Mouse (Mus musculus) midbrain, postnatal 0 days (tissue): ENCODE data around the gene Nek9. TPM values are rescaled to one million over a fixed set of nuclear protein-coding genes. Genes with fewer than 3 reads are reported as not detected.

Experiments
- ATAC-seq: fragments of 200-750 bp; cut with Nextera tagmentation; 2 replicates; pipeline ENCODE4 v1.8.0; 2017; ENCODE audit warnings: moderate number of reproducible peaks, mild to moderate bottlenecking, moderate TSS enrichment, moderate library complexity; ENCODE audit not compliant: low FRiP score
- DNase-seq: peaks from one replicate; pipeline ENCODE4 v3.0.0-alpha.2; 2015; ENCODE audit warnings: low spot score
- H3K27ac ChIP-seq: fragments of 300-500 bp; sonication (generic); 2 replicates; pipeline ENCODE4 v1.5.1; 2014; ENCODE audit warnings: low read depth, mild to moderate bottlenecking, low read length, mixed read lengths
- H3K27me3 ChIP-seq: fragments of 300-500 bp; sonication (generic); 2 replicates; pipeline ENCODE4 v1.6.1; 2014; ENCODE audit warnings: low read length, control low read depth, mixed read lengths; ENCODE audit not compliant: insufficient read depth
- H3K36me3 ChIP-seq: fragments of 300-500 bp; sonication (generic); 2 replicates; pipeline ENCODE4 v1.6.1; 2014; ENCODE audit warnings: low read length, control low read depth, mixed read lengths; ENCODE audit not compliant: insufficient read depth
- H3K4me1 ChIP-seq: fragments of 300-500 bp; sonication (generic); 2 replicates; pipeline ENCODE4 v1.6.1; 2014; ENCODE audit warnings: mild to moderate bottlenecking, control low read depth, antibody characterized with exemption, low read length, mixed read lengths; ENCODE audit not compliant: insufficient read depth
- H3K4me2 ChIP-seq: fragments of 300-500 bp; sonication (generic); 2 replicates; pipeline ENCODE4 v1.6.1; 2014; ENCODE audit warnings: low read depth, mild to moderate bottlenecking, low read length, mixed read lengths; ENCODE audit not compliant: poor library complexity, severe bottlenecking
- H3K4me3 ChIP-seq: fragments of 300-500 bp; sonication (generic); 2 replicates; pipeline ENCODE4 v1.5.1; 2014; ENCODE audit warnings: low read depth, mild to moderate bottlenecking, low read length, moderate library complexity
- H3K9ac ChIP-seq: fragments of 300-500 bp; sonication (generic); replicated peaks from 2 replicates; pipeline ENCODE4 v1.6.1; 2014; ENCODE audit warnings: mild to moderate bottlenecking, low read length, moderate library complexity, mixed read lengths; ENCODE audit not compliant: poor library complexity, severe bottlenecking
- H3K9me3 ChIP-seq: fragments of 300-500 bp; sonication (generic); 2 replicates; pipeline ENCODE4 v1.6.1; 2016; ENCODE audit warnings: low read length, control low read depth
- CTCF ChIP-seq: IDR thresholded peaks from 2 replicates; pipeline ENCODE4 v1.5.1; 2016; ENCODE audit warnings: antibody characterized with exemption, mild to moderate bottlenecking
- WGBS: fragments of 180-500 bp; shearing (Covaris S2); extraction: QIAGEN DNeasy Blood & Tissue Kit; methylation state at CpG from one replicate; pipeline ENCODE4 v1.1.7; 2014; 5-methylcytosine and 5-hydroxymethylcytosine counted together
- polyA plus RNA-seq: library from polyadenylated mRNA; unstranded; fragments of >200 nt; fragmentation: Nextera tagmentation; extraction: Ambion mirVana; gene quantifications from 2 replicates; pipeline ENCODE4 v1.2.1, GENCODE M21; 2015
- total RNA-seq: library from RNA; depleted of rRNA; stranded (reverse); fragments of >200 nt; gene quantifications from 2 replicates; pipeline ENCODE4 v1.2.3, GENCODE M21; 2014

Gene Nek9
- total and polyA plus RNA-seq, 2 experiments from 2014 or later: 7.5 to 16.5 TPM

DNA sequence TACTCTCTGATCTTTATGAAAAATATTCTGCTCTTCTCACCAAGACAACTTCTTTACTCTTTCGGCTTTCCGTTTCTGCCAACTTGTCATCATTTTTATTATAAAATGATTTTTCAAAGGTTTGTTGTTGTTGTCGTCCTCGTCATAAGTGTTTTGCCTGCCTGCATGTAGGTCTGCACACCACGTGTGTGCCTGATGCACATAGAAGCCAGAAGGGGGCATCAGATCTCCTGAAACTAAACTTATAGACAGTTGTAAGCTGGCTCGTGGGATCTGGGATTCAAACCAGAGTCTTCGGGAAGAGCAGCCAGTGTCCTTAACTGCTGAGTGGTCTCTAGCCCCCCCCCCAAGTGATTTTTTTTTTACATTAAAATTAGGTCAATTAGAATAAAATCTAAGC lies 41.8 kb upstream of the Nek9 start:
- Histone ChIP-seq H3K9ac (no peak overlapping the region), H3K27me3 (0 out of 2 replicates have a peak, but pooled peaks cover 2% of the 10 kb centered on the region), H3K4me3 (no peak overlapping the region), H3K27ac (no peak overlapping the region), H3K4me2 (no peak overlapping the region), H3K4me1 (no peaks in the 10 kb centered on the region), H3K36me3 (no peaks in the 10 kb centered on the region), H3K9me3 (no peaks in the 10 kb centered on the region)
- no peak for ATAC-seq
- no peak for TF ChIP-seq CTCF
- 81% methylated on average over 7 of the region's 7 CpGs for WGBS
- no peak for DNase-seq

DNA sequence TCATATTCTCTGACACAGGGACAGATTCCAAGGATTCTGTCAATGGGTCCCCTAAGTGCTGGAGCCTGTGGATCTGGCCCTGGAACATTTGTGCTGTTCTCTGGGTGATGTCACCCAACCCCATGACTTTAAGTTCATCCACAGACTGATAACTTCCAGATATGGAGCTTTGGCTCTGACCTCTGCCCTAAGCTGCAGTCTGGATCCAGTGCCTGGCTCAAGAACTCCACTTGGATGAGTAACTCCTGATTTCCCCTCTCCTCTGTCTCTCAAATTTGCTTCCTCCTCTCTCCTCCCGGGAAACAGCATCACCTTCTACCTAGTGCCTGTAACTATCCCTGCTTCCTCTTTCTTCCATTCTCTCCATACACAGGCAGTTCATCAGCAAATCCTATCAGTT lies 41.1 kb upstream of the Nek9 start:
- WGBS: 79% methylated on average over 1 of the region's 1 CpGs
- Histone ChIP-seq H3K9me3 (no peaks in the 10 kb centered on the region), H3K27ac (no peak overlapping the region), H3K4me1 (no peaks in the 10 kb centered on the region), H3K4me3 (no peak overlapping the region), H3K4me2 (no peak overlapping the region), H3K36me3 (no peaks in the 10 kb centered on the region), H3K9ac (no peak overlapping the region), H3K27me3 (0 out of 2 replicates have a peak, but pooled peaks cover 2% of the 10 kb centered on the region)
- ATAC-seq: no peak
- no peak for TF ChIP-seq CTCF
- DNase-seq: no peak

GRCm38 (mm10) chr12:85378271-85378670 lies 39.1 kb upstream of the Nek9 start:
- 89% methylated on average over 2 of the region's 2 CpGs for WGBS
- Histone ChIP-seq H3K36me3 (no peaks in the 10 kb centered on the region), H3K4me2 (no peak overlapping the region), H3K4me3 (no peak overlapping the region), H3K27ac (no peak overlapping the region), H3K9me3 (no peaks in the 10 kb centered on the region), H3K27me3 (0 out of 2 replicates have a peak, but pooled peaks cover 2% of the 10 kb centered on the region), H3K9ac (no peak overlapping the region), H3K4me1 (no peaks in the 10 kb centered on the region)
- DNase-seq (no peak), ATAC-seq (no peak)
- TF ChIP-seq CTCF: peak; percentile 15; the same call in 1 of the 2 replicates

- TF ChIP-seq CTCF: peak; percentile 23; the same call in 1 of the 2 replicates
- ATAC-seq (peak; percentile 95), DNase-seq (peak; percentile 96)
- Histone ChIP-seq H3K36me3 (no peaks in the 10 kb centered on the region), H3K9me3 (no peaks in the 10 kb centered on the region), H3K27me3 (0 out of 2 replicates have a peak, but pooled peaks cover under 1% of the 10 kb centered on the region), H3K4me1 (no peaks in the 10 kb centered on the region), H3K4me3 (peak within 1 kb of the TSS; percentile 92), H3K27ac (peak within 1 kb of the TSS; percentile 87), H3K9ac (peak within 1 kb of the TSS; percentile 90), H3K4me2 (peak within 1 kb of the TSS; percentile 74)
- under 1% methylated on average over 36 of the region's 37 CpGs for WGBS
These were observed 35.6 kb upstream of the Nek9 start, which contains the start of gene Tmed10 for GRCm38 (mm10) chr12:85374561-85375272. Gene Tmed10 (minus strand): TSS chr12:85374847.

DNA sequence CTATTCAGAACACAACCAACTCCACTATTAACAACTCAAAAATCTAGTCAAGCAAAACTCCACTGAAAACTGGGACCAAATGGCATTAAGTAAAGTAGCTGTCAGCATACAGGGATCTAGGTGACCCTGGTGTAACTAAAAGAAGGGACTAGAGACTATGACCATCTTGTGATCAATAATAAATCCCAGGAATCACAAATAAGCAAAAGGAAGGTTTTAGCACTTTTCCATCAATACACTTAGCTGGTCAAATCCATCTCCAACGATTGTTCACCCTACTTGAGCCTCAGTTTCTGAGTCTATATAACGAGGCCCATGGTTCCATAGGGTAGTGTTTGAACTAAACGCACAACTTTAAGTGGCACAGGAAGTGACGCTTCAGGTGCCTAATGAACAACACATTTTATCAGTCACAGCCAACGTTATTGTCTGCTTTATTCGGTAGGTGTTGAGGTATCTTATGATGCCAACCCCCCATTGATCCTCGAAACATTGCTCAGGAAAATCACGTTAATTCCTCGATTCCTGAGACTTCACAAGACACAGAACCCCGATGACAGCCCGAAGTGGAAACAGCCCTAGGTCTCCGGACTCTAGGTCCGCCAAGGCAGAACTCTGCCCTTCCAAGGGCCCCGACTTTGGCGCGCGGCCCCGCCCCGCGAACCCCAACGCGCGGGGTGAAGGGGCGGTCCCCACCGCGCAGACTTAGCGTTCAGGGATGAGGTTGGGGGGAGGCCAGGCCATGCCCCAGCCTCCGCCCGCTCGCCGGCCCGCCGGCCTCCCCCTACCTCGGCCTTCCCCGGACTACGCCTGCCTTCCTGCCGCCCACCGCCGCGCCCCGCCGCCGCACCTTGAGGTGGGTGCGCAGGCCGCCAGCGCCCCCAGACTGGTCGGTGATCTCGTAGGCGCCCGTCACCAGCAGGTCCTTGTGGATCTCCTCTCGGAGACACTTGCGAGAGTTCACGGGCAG lies 34.7 kb upstream of the Nek9 start:
- peak; percentile 81 for ATAC-seq
- H3K27me3 ChIP-seq: no peaks in the 10 kb centered on the region

More for the DNA sequence above, 34.7 kb upstream of the Nek9 start:
- peak; percentile 49 for DNase-seq
- Histone ChIP-seq H3K9me3 (no peaks in the 10 kb centered on the region), H3K36me3 (no peaks in the 10 kb centered on the region), H3K9ac (peak overlapping the region; percentile 90), H3K4me3 (peak overlapping the region; percentile 92), H3K4me1 (no peaks in the 10 kb centered on the region), H3K27ac (peak overlapping the region; percentile 87), H3K4me2 (peak overlapping the region; percentile 74)
- WGBS: 2% methylated on average over 50 of the region's 53 CpGs
- no peak for TF ChIP-seq CTCF
